Mouse (Mus musculus) liver, postnatal 0 days (tissue): Measurements from ENCODE around the gene Tpsb2.

ENCODE experiments used
- CTCF ChIP-seq: sonication (generic); IDR thresholded peaks from 2 replicates; pipeline ENCODE4 v1.5.1; 2016; ENCODE audit warnings: antibody characterized with exemption, low read depth
- EP300 ChIP-seq: IDR thresholded peaks from 2 replicates; pipeline ENCODE4 v1.6.1; 2016; ENCODE audit warnings: antibody characterized with exemption, low read depth, mild to moderate bottlenecking

- TF ChIP-seq CTCF (no peak), EP300 (no peak)
Observed at GRCm38 (mm10) chr17:25416219-25416618, 50.1 kb downstream of the Tpsb2 start.
